Mouse (Mus musculus): ENCODE measurements around the gene Susd2. TPM values are rescaled to one million over a fixed set of nuclear protein-coding genes. Genes with fewer than 3 reads are reported as not detected.

Susd2 gene
- polyA plus RNA-seq, 1 experiment, result 261 TPM

- H3K4me1 ChIP-seq (ENCODE audit: control insufficient read depth, insufficient read depth, insufficient read length, low read length), result peaks cover 17% of the 10 kb centered on the region
- no peaks in the 10 kb centered on the region for H3K27me3 ChIP-seq (ENCODE audit: control insufficient read depth, insufficient read depth, low read length)
- H3K36me3 ChIP-seq (ENCODE audit: control insufficient read depth, insufficient read depth, low read length), result peaks cover 14% of the 10 kb centered on the region
- H3K4me3 ChIP-seq (ENCODE audit: low read depth, low read length), result peak within 1 kb of the TSS; percentile 66
- TF ChIP-seq POLR2A (IDR thresholded peaks at IDR 0.05; ENCODE audit: low read depth, low read length) (peak; percentile 8; the same call in 1 of the 2 replicates), CTCF (IDR thresholded peaks at IDR 0.05; ENCODE audit: extremely low read depth, insufficient read length, insufficient replicate concordance, low read depth, low read length) (no peak)
- WGBS, result 35% methylated on average over 5 of the region's 5 CpGs
- H3K27ac ChIP-seq (ENCODE audit: insufficient read depth, low read depth, low read length), result peak within 1 kb of the TSS; percentile 95
Observed at GRCm38 (mm10) chr10:75589129-75589528, 54.7 kb downstream of the Susd2 start, which contains the start of gene Ggt5. Gene Ggt5 (plus strand): TSS chr10:75589340.

- H3K4me3 ChIP-seq (ENCODE audit: low read depth, low read length), result no peak overlapping the region
- no peak for TF ChIP-seq CTCF (IDR thresholded peaks at IDR 0.05; ENCODE audit: extremely low read depth, insufficient read length, insufficient replicate concordance, low read depth, low read length)
- no peak for TF ChIP-seq POLR2A (IDR thresholded peaks at IDR 0.05; ENCODE audit: low read depth, low read length)
- H3K27me3 ChIP-seq (ENCODE audit: control insufficient read depth, insufficient read depth, low read length), result no peaks in the 10 kb centered on the region
- H3K36me3 ChIP-seq (ENCODE audit: control insufficient read depth, insufficient read depth, low read length), result peaks cover 20% of the 10 kb centered on the region
- peaks cover 17% of the 10 kb centered on the region for H3K4me1 ChIP-seq (ENCODE audit: control insufficient read depth, insufficient read depth, insufficient read length, low read length)
- 41% methylated on average over 5 of the region's 5 CpGs for whole genome bisulfite sequencing
- no peak overlapping the region for H3K27ac ChIP-seq (ENCODE audit: insufficient read depth, low read depth, low read length)
Observed at GRCm38 (mm10) chr10:75588336-75588735, 55.5 kb downstream of the Susd2 start.

GRCm38 (mm10) chr10:75587781-75588180 lies 56.0 kb downstream of the Susd2 start:
- no peak overlapping the region; the same call in 1 of the 2 replicates for H3K27ac ChIP-seq (ENCODE audit: insufficient read depth, low read depth, low read length)
- H3K4me3 ChIP-seq (ENCODE audit: low read depth, low read length), result no peak overlapping the region
- no peaks in the 10 kb centered on the region for H3K27me3 ChIP-seq (ENCODE audit: control insufficient read depth, insufficient read depth, low read length)
- 70% methylated on average over 4 of the region's 4 CpGs for WGBS
- H3K36me3 ChIP-seq (ENCODE audit: control insufficient read depth, insufficient read depth, low read length), result peaks cover 23% of the 10 kb centered on the region
- peaks cover 17% of the 10 kb centered on the region for H3K4me1 ChIP-seq (ENCODE audit: control insufficient read depth, insufficient read depth, insufficient read length, low read length)
- TF ChIP-seq POLR2A (IDR thresholded peaks at IDR 0.05; ENCODE audit: low read depth, low read length), result no peak
- no peak for TF ChIP-seq CTCF (IDR thresholded peaks at IDR 0.05; ENCODE audit: extremely low read depth, insufficient read length, insufficient replicate concordance, low read depth, low read length)

Other genes starting within 250 kb of the Susd2 start
- 1.0 and 1.6 TPM in 2 replicates for gene Upb1, start 242.9 kb downstream of the Susd2 start, polyA plus RNA-seq (2012; rRNA removed)
- 5.2 and 7.4 TPM in 2 replicates for gene Snrpd3, start 126.5 kb downstream of the Susd2 start, polyA plus RNA-seq (2012; rRNA removed)
- 111 and 261 TPM in 2 replicates for gene Gucd1, start 126.0 kb downstream of the Susd2 start, polyA plus RNA-seq (2012; rRNA removed)
- 1.8 and 1.9 TPM in 2 replicates for gene Lrrc75b, start 83.7 kb downstream of the Susd2 start, polyA plus RNA-seq (2012; rRNA removed)
- 454 and 722 TPM in 2 replicates for gene Ggt1, start 82.4 kb downstream of the Susd2 start, polyA plus RNA-seq (2012; rRNA removed)
- 17.9 and 27.0 TPM in 2 replicates for gene Ggt5, start 54.7 kb downstream of the Susd2 start, polyA plus RNA-seq (2012; rRNA removed)
- gene Cabin1, start 120.3 kb upstream of the Susd2 start, polyA plus RNA-seq (2012; rRNA removed), result 25.0 and 39.0 TPM in 2 replicates
- gene Ddt, start 129.4 kb upstream of the Susd2 start, polyA plus RNA-seq (2012; rRNA removed), result 47.3 and 67.8 TPM in 2 replicates
- gene Gm20441, start 136.9 kb upstream of the Susd2 start, polyA plus RNA-seq (2012; rRNA removed), result not detected in 2 replicates
- 45.3 and 54.7 TPM in 2 replicates for gene Gstt3, start 137.4 kb upstream of the Susd2 start, polyA plus RNA-seq (2012; rRNA removed)
- gene Gstt1, start 154.6 kb upstream of the Susd2 start, polyA plus RNA-seq (2012; rRNA removed), result 103 and 157 TPM in 2 replicates
- not detected in 2 replicates for gene Gstt4, start 178.5 kb upstream of the Susd2 start, polyA plus RNA-seq (2012; rRNA removed)
- gene Gstt2, start 193.4 kb upstream of the Susd2 start, polyA plus RNA-seq (2012; rRNA removed), result 68.6 and 89.9 TPM in 2 replicates
- 755 and 830 TPM in 2 replicates for gene Mif, start 216.2 kb upstream of the Susd2 start, polyA plus RNA-seq (2012; rRNA removed)
- gene Derl3, start 249.4 kb upstream of the Susd2 start, polyA plus RNA-seq (2012; rRNA removed), result 145 and 219 TPM in 2 replicates